Mouse (Mus musculus) bone marrow macrophage, adult 2 months (primary cell): ENCODE results near the gene Cyp26c1.

Source experiments
- CTCF ChIP-seq: IDR thresholded peaks from 2 replicates; pipeline ENCODE4 v1.5.1; 2012; ENCODE audit warnings: low read depth, mild to moderate bottlenecking, low read length, moderate library complexity
- POLR2A ChIP-seq: IDR thresholded peaks from 2 replicates; pipeline ENCODE4 v1.6.1; 2012; ENCODE audit warnings: mild to moderate bottlenecking, low read depth, low read length, borderline replicate concordance

DNA sequence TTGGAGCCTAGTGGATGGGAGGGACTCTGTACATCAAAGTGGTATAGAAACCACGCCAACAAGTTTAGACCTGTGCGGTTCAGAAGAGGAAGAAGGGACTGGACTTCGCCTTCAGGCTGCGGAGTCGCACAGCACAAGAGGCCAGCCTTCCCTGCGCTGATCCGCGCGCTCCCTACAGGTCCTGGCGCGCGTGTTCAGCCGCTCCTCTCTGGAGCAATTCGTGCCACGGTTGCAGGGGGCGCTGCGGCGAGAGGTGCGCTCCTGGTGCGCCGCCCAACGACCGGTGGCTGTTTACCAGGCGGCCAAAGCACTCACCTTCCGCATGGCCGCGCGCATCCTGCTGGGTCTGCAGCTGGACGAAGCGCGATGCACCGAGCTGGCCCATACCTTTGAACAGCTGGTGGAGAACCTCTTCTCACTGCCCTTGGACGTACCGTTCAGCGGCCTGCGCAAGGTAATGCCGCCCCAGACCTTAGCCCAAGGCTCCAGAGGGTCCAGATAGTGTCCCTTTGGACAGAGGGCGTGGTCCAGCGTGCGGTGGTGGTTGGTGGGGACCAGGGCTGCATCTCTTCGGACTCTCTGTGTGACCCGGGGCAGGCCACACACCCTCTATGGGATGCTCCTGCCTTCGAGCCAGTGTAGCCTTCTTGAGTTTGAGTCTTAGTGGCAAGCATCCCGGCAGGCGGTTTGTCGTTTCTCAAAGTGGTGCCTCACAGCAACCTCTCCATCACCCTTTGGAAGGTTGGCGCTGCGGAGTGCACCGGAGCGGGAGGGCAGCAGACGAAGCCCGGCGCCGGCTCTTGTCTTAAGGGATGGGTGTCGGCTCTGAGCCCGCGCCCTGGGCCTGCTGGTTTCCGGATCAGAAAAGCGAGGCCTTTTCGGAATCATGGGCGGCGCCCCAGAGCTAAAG, 1.8 kb downstream of the Cyp26c1 start:
- TF ChIP-seq CTCF (no peak), POLR2A (no peak)
